Mouse (Mus musculus) kidney, postnatal 36 days (tissue): ENCODE results near the gene 5430402E10Rik.
"Not testable (repeated sequence)": the region's sequence is repeated elsewhere in the genome, so short reads cannot be mapped to it uniquely, and the experiment has no call there.

Experiments used
- DNase-seq, 2 experiments: peaks; one replicate each; pipeline ENCODE4 v3.0.0; 2021 to 2022; ENCODE audit warnings: mixed read lengths in 2 of 2

5430402E10Rik gene

GRCm38 (mm10) chrX:77924962-77925361, at the start of gene 5430402E10Rik:
Gene 5430402E10Rik (minus strand): TSS chrX:77925062.
- DNase-seq = not testable (repeated sequence)

GRCm38 (mm10) chrX:77880033-77880432, 44.8 kb downstream of the 5430402E10Rik start:
- peak in 1 of 2 experiments; percentile 15 for DNase-seq
